Mouse (Mus musculus) neural tube, embryonic 15.5 days (tissue): ENCODE measurements at regions not wholly inside any gene's neighbourhood (a gene's known extent, or its start where the extent isn't known, plus 50 kb on each side); places are given as distances from the start of the nearest gene placed in this dataset.

Source experiments
- ATAC-seq: fragments of 200-750 bp; cut with Nextera tagmentation; 2 replicates; pipeline ENCODE4 v1.8.0; 2017; ENCODE audit warnings: mild to moderate bottlenecking, moderate TSS enrichment, moderate library complexity; ENCODE audit not compliant: low FRiP score
- H3K27ac ChIP-seq: fragments of 300-500 bp; sonication (generic); replicated peaks from 2 replicates; pipeline ENCODE4 v1.5.1; 2015; ENCODE audit warnings: mild to moderate bottlenecking, inconsistent platforms
- H3K27me3 ChIP-seq: fragments of 300-500 bp; sonication (generic); replicated peaks from 2 replicates; pipeline ENCODE4 v1.6.1; 2015; ENCODE audit warnings: inconsistent platforms
- H3K36me3 ChIP-seq: fragments of 300-500 bp; sonication (generic); 2 replicates; pipeline ENCODE4 v1.6.1; 2015; ENCODE audit warnings: inconsistent platforms
- H3K4me1 ChIP-seq: fragments of 300-500 bp; sonication (generic); 2 replicates; pipeline ENCODE4 v1.6.1; 2015; ENCODE audit warnings: inconsistent platforms
- H3K4me2 ChIP-seq: fragments of 300-500 bp; sonication (generic); 2 replicates; pipeline ENCODE4 v1.6.1; 2015; ENCODE audit warnings: inconsistent platforms, mild to moderate bottlenecking, moderate library complexity
- H3K4me3 ChIP-seq: fragments of 300-500 bp; sonication (generic); replicated peaks from 2 replicates; pipeline ENCODE4 v1.5.1; 2015; ENCODE audit warnings: mild to moderate bottlenecking, inconsistent platforms
- H3K9ac ChIP-seq: fragments of 300-500 bp; sonication (generic); replicated peaks from 2 replicates; pipeline ENCODE4 v1.6.1; 2015; ENCODE audit warnings: mild to moderate bottlenecking, inconsistent platforms
- H3K9me3 ChIP-seq: fragments of 300-500 bp; sonication (generic); replicated peaks from 2 replicates; pipeline ENCODE4 v1.6.1; 2016; ENCODE audit warnings: inconsistent platforms
- WGBS: fragments of 180-500 bp; shearing (Covaris S2); methylation state at CpG from one replicate; pipeline ENCODE4 v1.1.7; 2015; ENCODE audit warnings: mixed read lengths; 5-methylcytosine and 5-hydroxymethylcytosine counted together

DNA sequence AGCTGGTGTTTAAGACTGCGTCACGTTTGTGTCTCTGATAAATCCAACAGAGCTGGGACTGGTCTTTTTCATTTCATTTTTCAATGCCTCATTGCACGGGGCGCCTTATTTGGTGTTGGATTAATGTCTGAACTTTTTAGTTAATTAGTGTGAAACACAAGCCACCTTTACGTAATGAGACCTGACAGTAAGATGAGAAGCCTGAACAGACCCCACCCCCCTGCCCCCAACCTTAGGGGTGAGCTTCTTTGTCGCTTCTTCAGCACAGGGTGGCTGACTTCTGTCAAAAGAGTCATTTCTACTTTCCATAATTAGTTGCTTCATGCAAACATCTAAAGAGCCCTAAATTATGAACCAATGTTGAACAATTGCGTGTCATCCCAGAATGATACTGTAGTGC is 76.6 kb upstream of the Tut7 start:
- no peaks in the 10 kb centered on the region for H3K9me3 ChIP-seq
- no peak overlapping the region for H3K27ac ChIP-seq
- H3K36me3 ChIP-seq: no peaks in the 10 kb centered on the region
- WGBS: 88% methylated on average over 7 of the region's 7 CpGs
- no peak overlapping the region for H3K4me3 ChIP-seq
- H3K9ac ChIP-seq: no peak overlapping the region
- no peaks in the 10 kb centered on the region; the same call in 1 of the 2 replicates for H3K27me3 ChIP-seq
- no peak for ATAC-seq
- H3K4me2 ChIP-seq: no peak overlapping the region
- no peaks in the 10 kb centered on the region for H3K4me1 ChIP-seq

DNA sequence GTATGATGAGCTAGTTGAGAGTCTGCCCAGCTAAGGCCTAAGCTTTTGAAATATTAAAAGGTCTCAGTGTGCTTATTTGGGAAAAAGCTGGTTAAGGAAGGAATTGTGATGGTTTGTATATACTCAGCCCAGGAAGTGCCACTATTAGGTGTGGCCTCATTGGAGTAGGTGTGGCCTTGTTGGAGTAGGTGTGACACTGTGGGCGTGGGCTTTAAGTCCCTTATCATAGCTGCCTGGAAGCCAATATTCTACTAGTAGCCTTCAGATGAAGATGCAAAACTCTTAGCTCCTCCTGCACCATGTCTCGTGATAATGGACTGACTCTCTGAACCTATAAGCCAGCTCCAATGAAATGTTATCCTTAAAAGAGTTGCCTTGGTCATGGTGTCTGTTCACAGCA is 72.8 kb upstream of the Tut7 start:
- ATAC-seq: no peak
- 94% methylated on average over 2 of the region's 2 CpGs for WGBS
- Histone ChIP-seq H3K9me3 (no peaks in the 10 kb centered on the region), H3K4me1 (peaks cover 14% of the 10 kb centered on the region), H3K9ac (no peak overlapping the region), H3K27ac (no peak overlapping the region), H3K4me2 (no peak overlapping the region), H3K4me3 (no peak overlapping the region), H3K27me3 (no peaks in the 10 kb centered on the region; the same call in 1 of the 2 replicates), H3K36me3 (no peaks in the 10 kb centered on the region)

DNA sequence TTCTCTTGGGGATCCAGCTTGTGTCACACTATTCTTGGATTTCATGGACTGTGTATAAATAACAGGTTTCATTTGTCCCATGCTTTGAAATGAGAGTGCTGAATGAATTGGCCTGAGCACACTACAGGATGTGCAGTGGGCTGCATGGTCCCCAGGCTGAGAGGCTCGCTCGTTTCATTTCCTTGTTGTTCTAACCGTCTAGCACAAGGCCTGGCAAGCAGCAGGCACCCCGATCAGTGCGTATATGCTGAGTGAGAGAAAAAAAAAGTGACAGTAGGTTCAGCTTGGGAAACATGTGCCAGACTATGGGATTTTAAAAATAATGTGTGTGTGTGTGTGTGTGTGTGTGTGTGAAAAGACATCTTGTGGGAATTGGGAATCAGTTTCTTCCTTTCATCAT is 71.1 kb upstream of the Tut7 start:
- no peak overlapping the region for H3K27ac ChIP-seq
- 55% methylated on average over 5 of the region's 5 CpGs for WGBS
- no peak for ATAC-seq
- no peaks in the 10 kb centered on the region for H3K36me3 ChIP-seq
- H3K9ac ChIP-seq: no peak overlapping the region
- H3K27me3 ChIP-seq: no peaks in the 10 kb centered on the region; the same call in 1 of the 2 replicates
- H3K4me1 ChIP-seq: peaks cover 20% of the 10 kb centered on the region
- no peaks in the 10 kb centered on the region for H3K9me3 ChIP-seq
- no peak overlapping the region for H3K4me2 ChIP-seq
- no peak overlapping the region for H3K4me3 ChIP-seq

DNA sequence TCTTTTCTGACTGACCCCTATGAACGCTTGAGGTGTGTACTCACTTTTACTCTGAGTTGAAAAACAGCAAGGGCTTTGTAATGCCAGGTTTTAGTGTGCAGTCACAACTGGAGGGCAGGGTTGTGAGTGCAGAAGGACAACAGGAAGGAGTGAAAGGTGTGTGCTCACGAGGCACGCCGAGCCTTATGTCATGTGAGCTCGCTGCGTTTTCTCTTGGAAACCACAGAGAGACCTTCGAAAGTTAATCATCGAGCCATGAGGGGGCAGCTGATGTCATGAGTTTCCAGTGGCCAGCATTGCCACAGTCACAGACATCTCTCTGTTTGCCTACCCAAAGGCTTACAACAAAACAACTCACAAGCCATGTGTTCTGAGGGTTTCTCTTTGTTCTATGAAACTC is 70.0 kb upstream of the Tut7 start:
- Histone ChIP-seq H3K36me3 (no peaks in the 10 kb centered on the region), H3K9me3 (no peaks in the 10 kb centered on the region), H3K27me3 (no peaks in the 10 kb centered on the region; the same call in 1 of the 2 replicates), H3K27ac (no peak overlapping the region), H3K4me1 (peaks cover 20% of the 10 kb centered on the region), H3K4me2 (no peak overlapping the region), H3K4me3 (no peak overlapping the region), H3K9ac (no peak overlapping the region)
- ATAC-seq: no peak
- WGBS: 39% methylated on average over 8 of the region's 8 CpGs

DNA sequence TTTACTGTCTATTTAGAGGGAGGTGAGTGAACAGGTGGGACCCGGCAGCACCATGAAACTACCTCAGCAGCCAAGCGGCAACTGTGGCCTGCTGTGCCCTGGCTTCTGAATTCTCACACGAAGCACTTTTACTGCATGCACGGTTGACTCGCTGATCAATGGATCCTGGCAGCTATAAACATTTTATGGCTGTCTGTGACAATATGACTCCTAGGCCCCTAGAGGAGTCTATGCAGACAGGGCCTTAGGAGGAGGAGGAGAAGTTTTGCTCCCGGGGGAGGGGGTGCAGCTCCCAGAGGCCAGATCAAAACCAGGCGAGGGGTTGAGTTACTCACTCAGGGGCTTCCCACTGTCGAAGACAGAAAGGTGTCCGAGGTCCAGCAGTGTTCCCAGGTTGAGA is 69.4 kb upstream of the Tut7 start:
- H3K4me1 ChIP-seq: peaks cover 20% of the 10 kb centered on the region
- no peaks in the 10 kb centered on the region for H3K36me3 ChIP-seq
- no peak overlapping the region for H3K9ac ChIP-seq
- no peaks in the 10 kb centered on the region; the same call in 1 of the 2 replicates for H3K27me3 ChIP-seq
- no peak overlapping the region for H3K27ac ChIP-seq
- H3K9me3 ChIP-seq: no peaks in the 10 kb centered on the region
- WGBS: 11% methylated on average over 9 of the region's 9 CpGs
- ATAC-seq: no peak
- no peak overlapping the region for H3K4me2 ChIP-seq
- H3K4me3 ChIP-seq: no peak overlapping the region

DNA sequence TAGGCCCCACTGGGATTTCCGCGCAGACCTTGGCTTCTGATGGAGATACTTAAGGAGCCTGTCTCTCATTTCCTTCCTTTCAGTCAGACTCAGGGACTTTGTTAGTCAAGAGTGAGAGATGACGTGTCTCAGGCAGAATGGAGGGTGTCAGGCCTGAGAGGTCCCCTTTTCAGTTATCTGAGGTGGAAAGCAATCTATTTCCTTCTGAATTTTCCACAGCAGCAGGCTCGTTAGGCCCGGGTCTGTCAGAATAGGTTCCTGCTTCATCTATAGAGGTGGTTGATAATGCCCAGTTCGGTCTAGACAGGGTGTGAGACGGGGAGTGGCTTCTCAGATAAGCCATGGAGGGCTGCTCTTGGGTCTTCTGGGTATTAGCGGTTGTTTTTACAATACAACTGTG is 68.8 kb upstream of the Tut7 start:
- no peak overlapping the region for H3K27ac ChIP-seq
- no peak overlapping the region for H3K9ac ChIP-seq
- H3K36me3 ChIP-seq: no peaks in the 10 kb centered on the region
- no peak for ATAC-seq
- no peak overlapping the region for H3K4me2 ChIP-seq
- H3K9me3 ChIP-seq: no peaks in the 10 kb centered on the region
- no peak overlapping the region for H3K4me3 ChIP-seq
- peaks cover 20% of the 10 kb centered on the region for H3K4me1 ChIP-seq
- WGBS: 44% methylated on average over 8 of the region's 8 CpGs
- no peaks in the 10 kb centered on the region; the same call in 1 of the 2 replicates for H3K27me3 ChIP-seq

DNA sequence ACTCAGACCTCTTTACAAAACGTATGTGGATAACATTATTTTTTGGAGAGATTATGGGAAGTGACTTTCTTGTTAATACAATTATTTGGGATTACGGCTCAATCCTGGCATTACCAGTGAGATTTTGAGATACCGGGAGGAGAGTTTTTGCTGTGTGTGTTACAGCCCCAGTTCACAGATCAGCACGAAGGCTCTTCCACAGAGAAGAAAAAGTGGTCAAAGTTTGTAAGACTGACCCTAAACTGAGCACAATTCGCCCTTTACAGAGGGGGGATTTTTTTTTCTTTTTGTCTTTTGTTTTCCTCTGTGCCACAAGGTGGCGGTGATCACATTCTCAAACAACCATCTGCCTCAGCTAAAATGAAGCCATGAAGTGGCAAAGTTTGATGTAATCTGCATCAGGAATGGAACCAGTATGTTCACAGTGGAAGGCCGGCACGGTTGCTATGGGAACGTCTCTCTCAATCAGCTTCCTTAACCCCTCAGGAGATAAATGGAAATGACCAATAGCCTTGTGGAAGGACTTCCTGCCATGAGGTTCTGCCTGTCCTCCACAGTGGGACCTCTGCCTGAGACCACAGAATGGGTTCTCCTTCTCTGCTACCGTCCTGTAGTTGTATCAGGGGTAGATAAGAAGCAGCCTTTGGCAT is 66.6 kb upstream of the Tut7 start:
- Histone ChIP-seq H3K9ac (no peak overlapping the region), H3K9me3 (no peaks in the 10 kb centered on the region), H3K4me3 (no peak overlapping the region), H3K36me3 (no peaks in the 10 kb centered on the region), H3K27ac (no peak overlapping the region), H3K4me1 (peaks cover 20% of the 10 kb centered on the region), H3K27me3 (no peaks in the 10 kb centered on the region; the same call in 1 of the 2 replicates), H3K4me2 (no peak overlapping the region)
- ATAC-seq: peak; percentile 80
- 23% methylated on average over 10 of the region's 10 CpGs for WGBS

DNA sequence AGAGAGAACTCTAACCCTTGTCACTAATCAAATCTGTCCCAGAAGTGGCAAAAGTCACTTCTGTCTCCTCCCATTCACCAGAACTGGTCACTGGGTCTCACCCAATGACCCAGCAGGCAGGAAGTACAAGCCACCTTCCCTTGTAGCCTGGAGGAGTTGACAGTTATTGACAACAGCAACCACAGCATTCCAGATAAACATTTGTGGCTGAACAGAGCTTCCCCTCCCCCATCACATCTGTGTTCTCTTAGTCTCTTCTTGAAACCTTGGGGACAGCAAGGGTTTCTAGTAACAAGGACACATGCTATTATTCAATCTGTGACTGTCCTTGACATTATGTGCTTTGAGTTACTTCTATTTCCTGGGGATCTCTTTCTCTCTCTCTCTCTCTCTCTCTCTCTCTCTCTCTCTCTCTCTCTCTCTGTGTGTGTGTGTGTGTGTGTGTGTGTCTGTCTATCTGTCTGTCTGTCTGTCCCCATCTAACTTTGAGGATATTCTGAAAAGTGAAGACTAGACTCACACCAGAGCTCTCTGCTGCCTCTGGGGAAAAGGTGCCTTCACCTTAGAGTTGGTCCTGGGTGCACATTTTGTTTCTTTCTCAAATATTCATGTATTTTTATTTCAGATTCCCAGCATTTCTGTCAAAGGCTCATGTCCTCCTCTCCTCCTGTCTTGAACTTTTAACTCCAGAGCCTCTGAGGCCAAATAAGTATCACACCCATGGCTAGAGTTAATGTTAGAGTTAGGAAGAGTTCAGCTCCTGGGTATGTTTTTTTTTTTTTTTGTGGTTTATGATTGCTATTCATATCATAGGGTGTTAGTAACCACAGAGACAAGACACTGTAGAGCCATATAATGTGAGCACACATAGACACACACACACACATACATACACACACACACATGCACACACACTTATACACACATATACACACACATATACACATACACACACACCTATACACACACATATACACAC is 65.4 kb upstream of the Tut7 start:
- no peak for ATAC-seq
- H3K9me3 ChIP-seq: no peaks in the 10 kb centered on the region
- H3K4me2 ChIP-seq: no peak overlapping the region
- peaks cover 20% of the 10 kb centered on the region for H3K4me1 ChIP-seq
- H3K9ac ChIP-seq: no peak overlapping the region
- H3K27ac ChIP-seq: no peak overlapping the region
- no peak overlapping the region for H3K4me3 ChIP-seq
- H3K36me3 ChIP-seq: no peaks in the 10 kb centered on the region
- no peaks in the 10 kb centered on the region; the same call in 1 of the 2 replicates for H3K27me3 ChIP-seq

DNA sequence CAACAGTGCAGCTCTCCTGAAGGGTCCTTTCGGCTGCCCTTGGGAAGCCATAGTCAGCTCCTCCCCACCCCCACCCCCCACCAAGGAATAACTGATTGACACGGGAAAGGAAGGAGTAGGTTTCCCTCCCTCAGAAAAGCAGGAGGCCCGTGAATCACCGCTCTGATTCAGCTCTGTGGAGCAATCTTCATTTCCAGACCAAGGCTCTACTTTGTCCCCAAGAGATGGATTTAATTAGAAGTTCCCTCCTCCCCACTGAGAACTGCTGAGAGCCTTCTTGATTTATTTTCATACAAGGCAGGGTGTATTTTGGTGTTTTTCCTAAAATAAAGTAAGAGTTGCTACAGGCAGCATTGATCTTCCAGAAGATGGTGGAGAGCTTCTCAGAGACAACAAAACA is 64.4 kb upstream of the Tut7 start:
- no peak overlapping the region for H3K4me3 ChIP-seq
- peaks cover 18% of the 10 kb centered on the region for H3K4me1 ChIP-seq
- no peak for ATAC-seq
- H3K4me2 ChIP-seq: no peak overlapping the region
- H3K27me3 ChIP-seq: no peaks in the 10 kb centered on the region; the same call in 1 of the 2 replicates
- no peaks in the 10 kb centered on the region for H3K36me3 ChIP-seq
- no peak overlapping the region for H3K9ac ChIP-seq
- H3K27ac ChIP-seq: no peak overlapping the region
- WGBS: 86% methylated on average over 4 of the region's 4 CpGs
- H3K9me3 ChIP-seq: no peaks in the 10 kb centered on the region

DNA sequence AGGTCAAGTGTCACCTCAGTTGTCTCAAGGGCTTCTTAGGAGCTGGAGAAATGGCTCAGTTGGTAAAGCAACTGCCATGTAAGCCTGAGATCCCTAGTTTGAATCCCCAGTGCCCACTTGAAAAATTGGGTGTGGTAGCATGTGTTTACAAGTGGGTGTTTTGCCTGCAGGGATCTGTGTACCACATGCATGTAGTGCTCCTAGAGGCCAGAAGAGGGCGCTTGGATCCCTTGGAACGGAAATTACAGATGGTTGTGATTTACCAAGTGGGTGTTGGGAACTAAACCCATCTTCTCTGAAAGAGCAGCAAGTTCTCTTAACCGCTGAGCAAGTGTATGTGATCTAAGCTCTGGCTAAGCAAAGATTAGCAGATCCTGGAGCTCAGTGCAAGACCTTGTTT is 63.6 kb upstream of the Tut7 start:
- Histone ChIP-seq H3K9me3 (no peaks in the 10 kb centered on the region), H3K4me2 (no peak overlapping the region), H3K4me3 (no peak overlapping the region), H3K4me1 (peaks cover 18% of the 10 kb centered on the region), H3K36me3 (no peaks in the 10 kb centered on the region), H3K9ac (no peak overlapping the region), H3K27me3 (no peaks in the 10 kb centered on the region; the same call in 1 of the 2 replicates), H3K27ac (no peak overlapping the region)
- 56% methylated on average over 3 of the region's 3 CpGs for WGBS
- no peak for ATAC-seq

DNA sequence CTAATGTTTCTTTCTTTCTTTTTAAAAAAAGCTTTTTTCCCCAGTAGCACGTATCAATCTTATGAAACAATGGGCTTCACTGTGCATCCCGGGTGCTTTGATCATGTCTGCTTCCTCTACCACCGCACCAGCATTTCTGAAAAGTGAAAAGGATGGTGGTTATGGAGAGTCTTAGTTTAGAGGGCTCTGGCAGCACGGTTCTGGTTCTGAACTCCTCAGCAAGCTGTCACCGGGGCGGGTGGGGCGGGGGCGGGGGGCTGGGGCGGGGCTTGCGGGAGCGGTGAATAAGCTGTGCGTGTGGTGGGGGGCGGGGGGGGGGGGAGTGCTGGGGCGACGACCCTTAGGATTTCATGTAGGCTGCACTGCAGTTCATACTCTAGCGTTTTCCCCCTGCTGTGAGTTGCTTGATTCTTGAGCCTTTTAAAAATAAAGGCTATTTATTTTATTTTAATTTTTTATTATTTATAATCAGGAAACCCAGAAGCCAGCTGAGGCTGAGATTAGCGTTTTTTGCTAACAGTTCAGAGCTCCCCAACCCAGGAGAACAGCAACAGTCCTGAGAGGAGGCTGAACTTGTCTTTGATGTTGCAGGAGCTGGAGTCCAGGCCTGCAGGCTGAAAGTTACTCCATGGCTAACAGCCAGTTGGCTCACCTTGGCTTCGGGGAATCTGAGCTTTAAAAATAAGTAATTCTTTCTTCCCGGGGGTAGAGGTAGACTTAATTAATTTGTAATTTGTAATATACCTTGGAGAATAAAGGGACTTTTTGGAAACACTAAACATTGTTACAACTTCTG is 59.2 kb upstream of the Tut7 start:
- WGBS: 17% methylated on average over 18 of the region's 19 CpGs
- H3K9ac ChIP-seq: no peak overlapping the region
- 0 out of 2 replicates have a peak, but pooled peaks have one; percentile 32 for ATAC-seq
- no peaks in the 10 kb centered on the region for H3K27me3 ChIP-seq
- H3K9me3 ChIP-seq: no peaks in the 10 kb centered on the region
- peaks cover 16% of the 10 kb centered on the region for H3K4me1 ChIP-seq
- peak overlapping the region; percentile 45 for H3K4me2 ChIP-seq
- peak overlapping the region; percentile 13; the same call in 1 of the 2 replicates for H3K4me3 ChIP-seq
- H3K27ac ChIP-seq: peak overlapping the region; percentile 19; the same call in 1 of the 2 replicates
- H3K36me3 ChIP-seq: no peaks in the 10 kb centered on the region
